Mouse (Mus musculus) bone marrow macrophage, adult 2 months (primary cell): ENCODE measurements around the gene Mycn. TPM values are rescaled to one million over a fixed set of nuclear protein-coding genes. Genes with fewer than 3 reads are reported as not detected.
A peak's percentile ranks its signal among the peaks of the same experiment; 100 is the strongest.

ENCODE experiments used
- H3K27ac ChIP-seq: 2 replicates; pipeline ENCODE4 v1.5.1; 2012; ENCODE audit warnings: low read depth, low read length; ENCODE audit not compliant: insufficient read depth
- H3K4me1 ChIP-seq: 2 replicates; pipeline ENCODE4 v1.6.1; 2012; ENCODE audit warnings: low read length; ENCODE audit not compliant: control insufficient read depth, insufficient read depth
- H3K4me3 ChIP-seq: 2 replicates; pipeline ENCODE4 v1.5.1; 2012; ENCODE audit warnings: mild to moderate bottlenecking, low read length, moderate library complexity; ENCODE audit not compliant: insufficient read depth
- CTCF ChIP-seq: IDR thresholded peaks from 2 replicates; pipeline ENCODE4 v1.5.1; 2012; ENCODE audit warnings: low read depth, mild to moderate bottlenecking, low read length, moderate library complexity
- POLR2A ChIP-seq: IDR thresholded peaks from 2 replicates; pipeline ENCODE4 v1.6.1; 2012; ENCODE audit warnings: mild to moderate bottlenecking, low read depth, low read length, borderline replicate concordance
- polyA plus RNA-seq: library from polyadenylated mRNA; stranded (reverse); fragments of >200 nt; gene quantifications from 2 replicates; pipeline ENCODE4 v1.2.4, GENCODE M21; 2012; ENCODE audit not compliant: missing spikeins, insufficient read depth, insufficient read length

The Mycn gene
- not detected in 2 replicates for polyA plus RNA-seq

GRCm38 (mm10) chr12:12941661-12942363 is at the start of gene Mycn:
TSS of gene Mycn (minus strand) at chr12:12941914.
- no peak within 1 kb of the TSS for H3K27ac ChIP-seq
- no peak for TF ChIP-seq POLR2A
- peak within 1 kb of the TSS; percentile 54 for H3K4me3 ChIP-seq
- H3K4me1 ChIP-seq, result no peaks in the 10 kb centered on the region; the same call in 1 of the 2 replicates

- Histone ChIP-seq H3K27ac (no peak overlapping the region), H3K4me3 (no peak overlapping the region), H3K4me1 (no peaks in the 10 kb centered on the region)
- TF ChIP-seq POLR2A (no peak), CTCF (no peak)
Observed at GRCm38 (mm10) chr12:12987376-12987775, 45.7 kb upstream of the Mycn start.

GRCm38 (mm10) chr12:12986612-12987206 is 45.0 kb upstream of the Mycn start:
- H3K27ac ChIP-seq, result no peak overlapping the region
- TF ChIP-seq CTCF, result no peak
- TF ChIP-seq POLR2A, result no peak
- no peaks in the 10 kb centered on the region for H3K4me1 ChIP-seq
- no peak overlapping the region for H3K4me3 ChIP-seq

- H3K4me1 ChIP-seq, result no peaks in the 10 kb centered on the region
- no peak overlapping the region for H3K27ac ChIP-seq
- TF ChIP-seq CTCF, result no peak
- TF ChIP-seq POLR2A, result no peak
Observed at GRCm38 (mm10) chr12:12983032-12983431, 41.3 kb upstream of the Mycn start.

GRCm38 (mm10) chr12:12975397-12975796 is 33.7 kb upstream of the Mycn start:
- no peaks in the 10 kb centered on the region for H3K4me1 ChIP-seq
- H3K27ac ChIP-seq, result no peak overlapping the region
- H3K4me3 ChIP-seq, result no peak overlapping the region
- no peak for TF ChIP-seq CTCF
- no peak for TF ChIP-seq POLR2A

More at GRCm38 (mm10) chr12:12983032-12983431, 41.3 kb upstream of the Mycn start:
- H3K4me3 ChIP-seq, result no peak overlapping the region

GRCm38 (mm10) chr12:12972756-12973435 is 31.2 kb upstream of the Mycn start:
- Histone ChIP-seq H3K4me1 (no peaks in the 10 kb centered on the region), H3K27ac (no peak overlapping the region), H3K4me3 (no peak overlapping the region)
- no peak for TF ChIP-seq CTCF
- no peak for TF ChIP-seq POLR2A

- Histone ChIP-seq H3K4me3 (no peak overlapping the region), H3K27ac (no peak overlapping the region), H3K4me1 (no peaks in the 10 kb centered on the region)
- TF ChIP-seq CTCF (no peak), POLR2A (no peak)
Observed at GRCm38 (mm10) chr12:12967946-12968345, 26.2 kb upstream of the Mycn start.

GRCm38 (mm10) chr12:12964856-12965255 is 23.1 kb upstream of the Mycn start:
- no peak for TF ChIP-seq CTCF
- TF ChIP-seq POLR2A, result no peak
- H3K4me3 ChIP-seq, result no peak overlapping the region
- no peak overlapping the region for H3K27ac ChIP-seq
- no peaks in the 10 kb centered on the region for H3K4me1 ChIP-seq

GRCm38 (mm10) chr12:12947606-12948005 is 5.9 kb upstream of the Mycn start:
- no peaks in the 10 kb centered on the region for H3K4me1 ChIP-seq
- TF ChIP-seq POLR2A, result no peak
- no peak for TF ChIP-seq CTCF

GRCm38 (mm10) chr12:12943288-12943687 is 1.6 kb upstream of the Mycn start:
- no peaks in the 10 kb centered on the region for H3K4me1 ChIP-seq
- H3K27ac ChIP-seq, result no peak overlapping the region
- TF ChIP-seq CTCF (no peak), POLR2A (no peak)
- H3K4me3 ChIP-seq, result no peak overlapping the region

More at GRCm38 (mm10) chr12:12947606-12948005, 5.9 kb upstream of the Mycn start:
- Histone ChIP-seq H3K4me3 (no peak overlapping the region), H3K27ac (no peak overlapping the region)
